Mouse (Mus musculus): Measurements from ENCODE around the gene Sf3b3. TPM values are rescaled to one million over a fixed set of nuclear protein-coding genes. Genes with fewer than 3 reads are reported as not detected.

Gene Sf3b3
- total RNA-seq, 2 experiments from 2014 or later, result 59.2 to 61.3 TPM

GRCm38 (mm10) chr8:110847645-110848495 lies 1.3 kb upstream of the Sf3b3 start:
- no peak for DNase-seq (ENCODE audit: low spot score in 2 of 2)

GRCm38 (mm10) chr8:110847171-110847549 lies 573 bp upstream of the Sf3b3 start:
- no peak for DNase-seq (ENCODE audit: low spot score in 2 of 2)

- no peak for DNase-seq (ENCODE audit: low spot score in 2 of 2)
Measured at GRCm38 (mm10) chr8:110845821-110846404, 674 bp downstream of the Sf3b3 start.

GRCm38 (mm10) chr8:110844941-110845340 lies 1.6 kb downstream of the Sf3b3 start:
- DNase-seq (ENCODE audit: low spot score in 2 of 2), result no peak

- DNase-seq (ENCODE audit: low spot score in 2 of 2), result no peak
Measured at GRCm38 (mm10) chr8:110843207-110843606, 3.4 kb downstream of the Sf3b3 start.

GRCm38 (mm10) chr8:110842012-110842574 lies 4.5 kb downstream of the Sf3b3 start:
- DNase-seq (ENCODE audit: low spot score in 2 of 2), result no peak

- no peak for DNase-seq (ENCODE audit: low spot score in 2 of 2)
Measured at GRCm38 (mm10) chr8:110831956-110832355, 14.6 kb downstream of the Sf3b3 start.

GRCm38 (mm10) chr8:110828511-110828910 lies 18.1 kb downstream of the Sf3b3 start:
- no peak for DNase-seq (ENCODE audit: low spot score in 2 of 2)

GRCm38 (mm10) chr8:110824861-110825260 lies 21.7 kb downstream of the Sf3b3 start:
- no peak for DNase-seq (ENCODE audit: low spot score in 2 of 2)

GRCm38 (mm10) chr8:110821960-110822359 lies 24.6 kb downstream of the Sf3b3 start:
- no peak for DNase-seq (ENCODE audit: low spot score in 2 of 2)

- no peak for DNase-seq (ENCODE audit: low spot score in 2 of 2)
Measured at GRCm38 (mm10) chr8:110820257-110820656, 26.3 kb downstream of the Sf3b3 start.

- no peak for DNase-seq (ENCODE audit: low spot score in 2 of 2)
Measured at GRCm38 (mm10) chr8:110818593-110818992, 28.0 kb downstream of the Sf3b3 start.

- no peak for DNase-seq (ENCODE audit: low spot score in 2 of 2)
Measured at GRCm38 (mm10) chr8:110816990-110817389, 29.6 kb downstream of the Sf3b3 start.

- no peak for DNase-seq (ENCODE audit: low spot score in 2 of 2)
Measured at GRCm38 (mm10) chr8:110815308-110815707, 31.3 kb downstream of the Sf3b3 start.

- DNase-seq (ENCODE audit: low spot score in 2 of 2), result no peak
Measured at GRCm38 (mm10) chr8:110813081-110813812, 33.3 kb downstream of the Sf3b3 start.

GRCm38 (mm10) chr8:110812349-110813080 lies 34.1 kb downstream of the Sf3b3 start:
- no peak for DNase-seq (ENCODE audit: low spot score in 2 of 2)

- DNase-seq (ENCODE audit: low spot score in 2 of 2), result no peak
Measured at GRCm38 (mm10) chr8:110811793-110812192, 34.8 kb downstream of the Sf3b3 start.

- DNase-seq (ENCODE audit: low spot score in 2 of 2), result no peak
Measured at GRCm38 (mm10) chr8:110811116-110811515, 35.5 kb downstream of the Sf3b3 start.

GRCm38 (mm10) chr8:110810481-110811065 lies 36.0 kb downstream of the Sf3b3 start:
- DNase-seq (ENCODE audit: low spot score in 2 of 2), result no peak

- DNase-seq (ENCODE audit: low spot score in 2 of 2), result no peak
Measured at GRCm38 (mm10) chr8:110809831-110810230, 36.8 kb downstream of the Sf3b3 start.
